Mouse (Mus musculus) MEL-GATA-1-ER (cell line): ENCODE results near the gene Snd1.
A peak's percentile ranks its signal among the peaks of the same experiment; 100 is the strongest.

Source experiments
- DNase-seq: peaks from one replicate; pipeline ENCODE4 v3.0.0-alpha.2; 2012; ENCODE audit warnings: low read depth; ENCODE audit errors: extremely low read depth

Snd1 gene

GRCm38 (mm10) chr6:28633120-28633519 is 158.2 kb downstream of the Snd1 start:
- no peak for DNase-seq

- no peak for DNase-seq
Observed at GRCm38 (mm10) chr6:28633656-28634055, 158.7 kb downstream of the Snd1 start.

- DNase-seq, result no peak
Observed at GRCm38 (mm10) chr6:28635092-28635491, 160.2 kb downstream of the Snd1 start.

- no peak for DNase-seq
Observed at GRCm38 (mm10) chr6:28635531-28636348, 160.8 kb downstream of the Snd1 start.

GRCm38 (mm10) chr6:28640088-28640487 is 165.1 kb downstream of the Snd1 start:
- no peak for DNase-seq

- DNase-seq, result no peak
Observed at GRCm38 (mm10) chr6:28642909-28643308, 168.0 kb downstream of the Snd1 start.

- peak; percentile 36 for DNase-seq
Observed at GRCm38 (mm10) chr6:28645231-28645630, 170.3 kb downstream of the Snd1 start.

GRCm38 (mm10) chr6:28656511-28656910 is 181.6 kb downstream of the Snd1 start:
- DNase-seq, result no peak

- no peak for DNase-seq
Observed at GRCm38 (mm10) chr6:28663004-28663403, 188.1 kb downstream of the Snd1 start.

GRCm38 (mm10) chr6:28663670-28664069 is 188.7 kb downstream of the Snd1 start:
- DNase-seq, result no peak

- no peak for DNase-seq
Observed at GRCm38 (mm10) chr6:28664716-28665115, 189.8 kb downstream of the Snd1 start.

- DNase-seq, result no peak
Observed at GRCm38 (mm10) chr6:28667586-28667985, 192.6 kb downstream of the Snd1 start.

GRCm38 (mm10) chr6:28669251-28669650 is 194.3 kb downstream of the Snd1 start:
- DNase-seq, result no peak

GRCm38 (mm10) chr6:28672388-28672787 is 197.4 kb downstream of the Snd1 start:
- DNase-seq, result no peak

GRCm38 (mm10) chr6:28674686-28675085 is 199.7 kb downstream of the Snd1 start:
- DNase-seq, result no peak

GRCm38 (mm10) chr6:28678896-28679295 is 204.0 kb downstream of the Snd1 start:
- peak; percentile 15 for DNase-seq

GRCm38 (mm10) chr6:28680537-28680936 is 205.6 kb downstream of the Snd1 start:
- DNase-seq, result no peak

GRCm38 (mm10) chr6:28681521-28682457 is 206.8 kb downstream of the Snd1 start:
- DNase-seq, result no peak

GRCm38 (mm10) chr6:28685052-28685451 is 210.1 kb downstream of the Snd1 start:
- DNase-seq, result no peak

GRCm38 (mm10) chr6:28685745-28686144 is 210.8 kb downstream of the Snd1 start:
- DNase-seq, result no peak

GRCm38 (mm10) chr6:28687776-28688175 is 212.8 kb downstream of the Snd1 start:
- no peak for DNase-seq

GRCm38 (mm10) chr6:28692659-28693058 is 217.7 kb downstream of the Snd1 start:
- DNase-seq, result no peak
